Mouse (Mus musculus): ENCODE measurements around the gene Gm20388.

GRCm38 (mm10) chr8:121995895-121996294 lies 2085.3 kb downstream of the Gm20388 start:
- TF ChIP-seq CTCF (IDR thresholded peaks at IDR 0.05; ENCODE audit: borderline replicate concordance, extremely low read depth, insufficient read depth, insufficient read length), result no peak
- TF ChIP-seq POLR2A (IDR thresholded peaks at IDR 0.05; ENCODE audit: borderline replicate concordance, extremely low read depth, insufficient read depth, insufficient read length, poor library complexity, severe bottlenecking), result no peak

All from brain, embryonic 14.5 days (tissue).